Mouse (Mus musculus) c-Kit-positive CD71-positive TER-119-positive erythroid progenitor cells, embryonic 14.5 days (primary cell): ENCODE results near the gene Txn1.
A peak's percentile ranks its signal among the peaks of the same experiment; 100 is the strongest.

Experiments used
- DNase-seq: peaks from one replicate; pipeline ENCODE4 v3.0.0-alpha.2; 2013; ENCODE audit warnings: low spot score

Gene Txn1

GRCm38 (mm10) chr4:57942892-57943291, 13.3 kb downstream of the Txn1 start:
- DNase-seq = no peak

DNA sequence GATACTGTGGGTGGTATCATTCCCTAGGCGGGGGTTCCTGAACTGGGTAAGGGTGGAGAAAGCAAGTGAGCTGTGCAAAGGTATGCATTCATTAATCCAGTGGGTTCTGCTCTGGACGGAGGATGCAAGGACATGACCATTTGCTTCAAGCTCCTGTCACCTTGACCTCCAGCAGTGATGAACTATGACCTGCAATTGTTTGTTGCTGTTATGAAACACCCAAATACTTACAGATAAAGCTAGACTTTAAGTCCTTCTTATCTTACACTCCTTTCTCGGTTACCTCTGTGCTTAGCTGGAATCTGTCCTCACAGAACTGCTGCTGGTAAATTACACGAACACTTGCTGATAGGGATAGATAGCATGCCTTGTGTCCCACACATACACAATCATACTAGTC, 15.6 kb downstream of the Txn1 start:
- no peak for DNase-seq

- no peak for DNase-seq
These were observed 18.9 kb downstream of the Txn1 start for GRCm38 (mm10) chr4:57937292-57937691.

DNA sequence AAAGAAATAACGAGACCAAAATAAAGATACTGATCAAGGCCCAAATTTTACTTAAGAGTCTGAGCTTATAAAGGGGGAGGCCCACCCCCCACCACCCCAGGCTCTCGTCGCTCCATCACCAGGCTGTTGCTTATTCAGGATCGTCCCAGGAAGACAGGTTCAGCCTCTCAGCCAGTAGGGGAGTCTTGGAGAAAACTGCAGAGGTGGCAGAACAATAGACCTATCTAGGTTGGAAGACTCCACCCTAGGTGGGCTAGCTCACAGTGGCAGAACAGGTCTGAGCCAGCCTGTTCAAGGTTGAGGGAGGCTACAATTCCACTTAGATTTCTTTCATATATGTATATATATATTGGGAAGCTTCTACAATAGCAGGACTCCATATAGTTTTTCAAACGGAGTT, 22.0 kb downstream of the Txn1 start:
- DNase-seq = no peak

GRCm38 (mm10) chr4:57930559-57931170, 25.5 kb downstream of the Txn1 start:
- DNase-seq = no peak

GRCm38 (mm10) chr4:57927464-57928205, 28.6 kb downstream of the Txn1 start:
- DNase-seq = peak; percentile 23

DNA sequence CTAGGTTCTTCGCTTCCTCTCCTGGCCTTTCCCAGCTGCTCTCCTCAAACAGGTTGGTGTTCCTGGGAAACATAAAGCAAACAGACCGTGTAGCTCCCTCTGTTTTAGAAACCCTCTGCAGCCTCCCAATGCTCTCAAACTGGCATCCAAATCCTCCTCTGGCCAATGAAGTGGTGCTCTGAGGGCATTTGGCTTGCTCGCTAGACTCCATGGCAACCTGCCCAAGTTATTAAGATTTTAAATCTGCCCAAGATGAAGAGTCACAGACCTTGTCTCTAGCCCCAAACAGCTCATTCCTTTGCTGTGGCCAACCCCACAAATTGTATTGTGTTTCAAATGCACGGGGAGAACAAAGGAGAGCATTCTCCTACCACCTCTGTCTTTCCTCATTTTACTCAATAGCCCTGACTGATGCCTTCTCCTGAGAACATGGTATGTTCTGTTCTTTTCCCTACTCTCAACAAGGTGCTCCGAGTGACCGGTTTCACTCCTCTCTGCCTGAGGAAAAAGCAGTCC, 31.6 kb downstream of the Txn1 start:
- no peak for DNase-seq

GRCm38 (mm10) chr4:57922171-57922570, 34.0 kb downstream of the Txn1 start:
- DNase-seq = no peak

DNA sequence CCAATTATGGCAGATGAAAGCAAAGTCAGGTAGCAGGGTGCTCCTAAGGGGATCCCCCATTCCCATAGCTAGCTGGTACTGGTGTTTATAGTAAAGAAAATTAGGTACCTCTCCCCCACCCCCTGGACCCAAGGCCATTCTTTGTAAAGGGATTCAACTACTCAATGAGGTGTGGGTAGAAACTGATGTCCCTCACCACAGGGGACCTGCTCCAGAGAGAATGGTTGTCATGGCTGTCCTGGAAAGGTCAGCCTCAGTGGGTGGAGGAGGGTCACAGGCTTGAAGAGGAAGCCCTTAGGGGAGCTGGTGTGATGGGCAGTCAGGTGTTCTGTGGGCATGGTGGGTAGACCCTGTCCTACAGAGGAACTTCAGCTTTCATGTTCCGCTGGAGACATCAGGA, 35.7 kb downstream of the Txn1 start:
- DNase-seq = no peak

GRCm38 (mm10) chr4:57919494-57920423, 36.5 kb downstream of the Txn1 start:
- no peak for DNase-seq

- no peak for DNase-seq
These were observed 39.5 kb downstream of the Txn1 start for GRCm38 (mm10) chr4:57916711-57917110.

DNA sequence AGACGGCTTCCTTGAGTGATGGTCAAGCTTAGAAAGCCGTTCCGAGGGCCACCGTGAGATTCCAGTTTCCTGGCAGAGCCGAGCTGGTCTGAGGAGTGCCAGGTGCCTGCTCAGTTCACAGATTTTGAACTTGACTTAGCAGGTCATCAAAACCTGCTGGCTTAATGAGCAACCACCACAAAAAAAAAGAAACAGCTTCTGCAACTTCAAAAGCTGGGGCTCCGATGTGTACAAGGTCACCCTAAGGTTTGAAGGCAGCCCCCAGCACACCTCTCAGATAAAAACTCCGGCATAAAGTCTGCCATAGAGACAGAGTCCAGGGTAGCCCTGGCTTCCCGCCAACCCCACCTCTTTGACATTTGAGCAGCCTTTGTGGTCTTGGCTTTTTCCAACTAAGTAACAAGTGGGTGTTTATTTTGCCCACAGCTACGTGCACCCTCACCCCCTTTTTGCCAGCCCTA, 40.0 kb downstream of the Txn1 start, which contains the start of gene D630039A03Rik:
Gene D630039A03Rik (minus strand): TSS at position 97 of the 461 bp plus-strand sequence.
- no peak for DNase-seq

DNA sequence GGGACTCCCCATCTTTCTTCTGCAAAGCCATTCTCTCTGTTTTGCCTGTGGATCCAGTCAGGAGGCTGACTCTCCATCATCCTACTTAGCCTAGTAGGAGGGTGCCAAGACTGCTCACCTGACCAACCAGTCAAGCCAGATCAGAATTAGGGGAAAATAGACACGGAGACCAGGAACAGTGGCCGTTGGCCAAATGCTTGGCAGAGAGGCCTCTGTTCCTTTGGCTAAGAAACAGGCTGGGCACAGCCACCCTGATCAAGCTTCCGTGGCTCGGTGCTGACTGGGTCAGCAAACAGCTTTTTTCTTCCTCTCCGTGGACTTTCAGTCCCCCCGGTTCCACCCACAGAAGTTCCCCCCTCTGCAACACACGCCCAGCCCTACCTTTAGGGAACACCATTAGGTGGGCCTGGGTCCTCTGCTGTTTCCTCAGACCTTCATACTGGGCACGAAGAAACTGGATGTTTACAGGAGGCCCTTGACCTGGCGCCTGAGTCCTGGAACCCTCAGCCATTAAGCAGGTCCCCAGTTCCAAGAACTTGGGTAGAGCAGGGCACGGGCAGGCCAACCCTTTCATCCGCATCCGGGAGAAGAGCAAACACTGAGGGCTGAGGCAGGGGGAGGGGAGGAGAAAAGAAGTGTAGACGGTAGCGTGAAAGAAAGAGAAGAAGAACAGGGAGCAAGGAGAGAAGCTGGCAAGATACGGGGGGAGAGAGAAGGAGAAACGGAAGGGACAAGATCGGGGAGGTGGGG, 40.8 kb downstream of the Txn1 start:
- DNase-seq = no peak

- no peak for DNase-seq
These were observed 41.7 kb downstream of the Txn1 start for GRCm38 (mm10) chr4:57914193-57915190.

GRCm38 (mm10) chr4:57913021-57913420, 43.2 kb downstream of the Txn1 start:
- DNase-seq = no peak

GRCm38 (mm10) chr4:57908860-57909259, 47.4 kb downstream of the Txn1 start:
- no peak for DNase-seq

DNA sequence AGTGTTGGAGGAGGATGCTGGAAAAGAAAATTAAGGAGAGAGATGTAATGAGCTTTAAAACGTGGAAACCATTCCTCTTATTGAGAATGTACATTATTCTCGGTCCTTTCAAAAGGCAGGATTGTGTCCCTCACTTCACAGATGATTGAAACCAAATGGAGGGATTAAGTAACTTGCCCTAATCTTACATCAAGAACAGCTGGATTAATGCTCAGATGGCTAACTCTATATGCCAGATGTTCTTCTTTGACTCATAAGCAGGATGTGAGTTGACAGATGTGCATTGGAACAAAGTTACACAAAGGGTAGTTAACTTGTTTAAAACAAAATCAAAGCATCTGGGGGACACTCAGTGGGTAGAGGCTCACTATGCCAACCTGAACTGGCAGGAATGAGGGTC, 49.5 kb downstream of the Txn1 start:
- DNase-seq = no peak

DNA sequence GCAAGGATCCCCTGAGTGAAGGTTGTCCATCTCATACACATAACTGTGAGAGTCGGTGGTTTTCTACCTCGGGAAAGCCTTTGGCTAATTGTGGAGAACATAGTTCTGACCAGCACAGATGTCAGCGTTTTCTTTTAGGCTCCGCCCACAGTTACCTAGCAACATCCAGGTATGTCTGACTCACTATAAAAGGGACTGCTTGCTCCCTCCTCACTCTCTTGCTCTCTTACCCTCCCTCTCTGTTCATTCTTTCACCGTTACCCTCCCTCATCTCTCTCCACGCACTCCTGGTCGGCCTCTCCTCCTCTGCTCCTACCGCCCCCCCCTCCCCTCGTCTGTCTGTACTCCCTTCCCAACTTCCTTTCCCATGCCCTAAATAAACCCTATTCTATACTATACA, 51.6 kb downstream of the Txn1 start:
- no peak for DNase-seq

DNA sequence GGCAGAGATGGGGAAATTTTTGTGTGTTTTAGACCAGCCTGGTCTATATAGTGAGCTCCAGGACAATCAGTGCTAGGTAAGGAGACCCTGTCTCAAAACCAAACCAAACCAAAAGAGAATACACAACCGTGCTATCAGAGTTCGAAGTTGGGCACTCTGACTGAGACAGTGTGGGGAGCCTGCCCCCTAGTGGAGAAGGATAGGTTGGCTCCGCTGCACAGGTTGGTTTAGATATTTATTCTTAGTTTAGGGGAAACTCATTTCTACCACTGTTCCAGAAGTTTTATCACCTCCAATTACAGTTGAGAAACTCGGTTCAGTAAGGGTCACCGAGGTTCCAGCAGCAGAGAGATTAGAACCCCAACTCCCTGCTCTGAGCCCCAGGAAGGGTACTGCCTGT, 52.0 kb downstream of the Txn1 start:
- peak; percentile 40 for DNase-seq

GRCm38 (mm10) chr4:57902619-57903018, 53.6 kb downstream of the Txn1 start:
- no peak for DNase-seq
